In genomic region chr9:103996496-103996895, GRCm38 (mm10) we compare ENCODE assay signal across 10 mouse cellular contexts. TPM values are rescaled to one million over a fixed set of nuclear protein-coding genes. Genes with fewer than 3 reads are reported as not detected.
DNase-seq lines count a peak whose midpoint lies in the region; ATAC-seq and TF ChIP-seq lines count a peak whose summit lies in the region.
"Had no signal": no experiment of that assay in that cellular context is flagged by ENCODE, and none has a peak within 500 bp of the region (broad histone marks: within the 10 kb centered on the region; RNA-seq: fewer than 3 reads in every experiment).

No protein-coding gene starts in this region.

- H3K4me2 ChIP-seq in hindbrain, postnatal 0 days (ENCODE audit: low read depth, low read length) = no peak overlapping the region
- no peak overlapping the region for H3K4me2 ChIP-seq in hindbrain, embryonic 16.5 days (ENCODE audit: low read length)

- 4% methylated on average over 2 of the region's 2 CpGs for WGBS in hindbrain, postnatal 0 days
- WGBS in hindbrain, embryonic 16.5 days = 7% methylated on average over 2 of the region's 2 CpGs
- 17% methylated on average over 2 of the region's 2 CpGs for WGBS in hindbrain, embryonic 10.5 days

- no peaks in the 10 kb centered on the region for H3K9me3 ChIP-seq in hindbrain, postnatal 0 days (ENCODE audit: low read length)
- no peaks in the 10 kb centered on the region for H3K9me3 ChIP-seq in hindbrain, embryonic 16.5 days (ENCODE audit: control insufficient read depth, low read length)
- H3K9me3 ChIP-seq in hindbrain, embryonic 10.5 days = no peaks in the 10 kb centered on the region

- no peak for ATAC-seq in hindbrain, postnatal 0 days
- ATAC-seq in hindbrain, embryonic 16.5 days = no peak

- TF ChIP-seq CTCF in hindbrain, postnatal 0 days (IDR thresholded peaks at IDR 0.05; ENCODE audit: low read depth) = peak; percentile 70

- no peaks in the 10 kb centered on the region for H3K4me1 ChIP-seq in hindbrain, postnatal 0 days (ENCODE audit: insufficient read depth, low read length)
- no peaks in the 10 kb centered on the region for H3K4me1 ChIP-seq in hindbrain, embryonic 16.5 days (ENCODE audit: control insufficient read depth, insufficient read depth, low read depth, low read length)
- H3K4me1 ChIP-seq in hindbrain, embryonic 10.5 days (replicated peaks) = peaks cover 12% of the 10 kb centered on the region

- no peak overlapping the region for H3K27ac ChIP-seq in hindbrain, postnatal 0 days
- H3K27ac ChIP-seq in hindbrain, embryonic 16.5 days (ENCODE audit: low read depth, low read length) = no peak overlapping the region
- H3K27ac ChIP-seq in hindbrain, embryonic 10.5 days = no peak overlapping the region

- H3K4me3 ChIP-seq in hindbrain, postnatal 0 days (ENCODE audit: low read length) = no peak overlapping the region
- H3K4me3 ChIP-seq in hindbrain, embryonic 16.5 days (ENCODE audit: low read length) = no peak overlapping the region
- no peak overlapping the region for H3K4me3 ChIP-seq in hindbrain, embryonic 10.5 days
- H3K4me3 ChIP-seq: erythroblast, embryonic 14.5 days had no signal

- H3K36me3 ChIP-seq in hindbrain, postnatal 0 days (ENCODE audit: insufficient read depth, low read length) = no peaks in the 10 kb centered on the region
- no peaks in the 10 kb centered on the region for H3K36me3 ChIP-seq in hindbrain, embryonic 16.5 days (ENCODE audit: control insufficient read depth, insufficient read depth, low read length)
- no peaks in the 10 kb centered on the region for H3K36me3 ChIP-seq in hindbrain, embryonic 10.5 days

- peak; percentile 86 for DNase-seq in hindbrain, postnatal 0 days (ENCODE audit: low spot score)
- DNase-seq in right cerebral cortex, postnatal 14 days = peak; percentile 39
- no peak for DNase-seq in right cerebral cortex, postnatal 36 days (ENCODE audit: low spot score in 2 of 2)
- peak; percentile 47 for DNase-seq in T-cell, adult 2 months (ENCODE audit: low spot score)
- peak; percentile 89 for DNase-seq in embryo, embryonic 10.5 days (ENCODE audit: low spot score)
- DNase-seq in mesoderm, embryonic 11.5 days (ENCODE audit: low read depth, low spot score) = peak; percentile 72
- no peak for DNase-seq in hindbrain, embryonic 10.5 days (ENCODE audit: low spot score)

- H3K9ac ChIP-seq in hindbrain, postnatal 0 days (replicated peaks; ENCODE audit: low read length) = no peak overlapping the region
- no peak overlapping the region for H3K9ac ChIP-seq in hindbrain, embryonic 16.5 days (ENCODE audit: low read depth, low read length)

- H3K27me3 ChIP-seq in hindbrain, postnatal 0 days (ENCODE audit: insufficient read depth, low read length) = no peaks in the 10 kb centered on the region
- H3K27me3 ChIP-seq in hindbrain, embryonic 16.5 days (replicated peaks; ENCODE audit: control insufficient read depth, insufficient read depth, low read length) = peaks cover 2% of the 10 kb centered on the region; the same call in 1 of the 2 replicates
- 0 out of 2 replicates have a peak, but pooled peaks cover 13% of the 10 kb centered on the region for H3K27me3 ChIP-seq in hindbrain, embryonic 10.5 days (ENCODE audit: insufficient read depth, poor library complexity, severe bottlenecking)

RNA-seq across cellular contexts. Expression of gene Nphp3, which starts 5.8 kb away (rescaled TPM):
- 4.1 and 9.4 TPM in 2 replicates for total RNA-seq in hindbrain, postnatal 0 days (2014; rRNA removed)
- polyA plus RNA-seq in hindbrain, postnatal 0 days (2015; fragmentation: Nextera tagmentation; extraction: Ambion mirVana) = 3.9 and 4.2 TPM in 2 replicates
- polyA plus RNA-seq in hindbrain, embryonic 16.5 days (2015; fragmentation: Nextera tagmentation; extraction: Ambion mirVana) = 4.4 and 5.6 TPM in 2 replicates
- polyA plus RNA-seq in hindbrain, embryonic 10.5 days (2016; fragmentation: Nextera tagmentation; extraction: Ambion mirVana) = 4.1 TPM in 2 replicates
- polyA plus RNA-seq: erythroblast, embryonic 14.5 days had no signal

RNA-seq across cellular contexts. Expression of gene Gm28305, which starts 44.0 kb away (rescaled TPM):
- not detected in 2 replicates for total RNA-seq in hindbrain, postnatal 0 days (2014; rRNA removed)
- not detected in 2 replicates for polyA plus RNA-seq in hindbrain, postnatal 0 days (2015; fragmentation: Nextera tagmentation; extraction: Ambion mirVana)
- not detected in 2 replicates for polyA plus RNA-seq in hindbrain, embryonic 16.5 days (2015; fragmentation: Nextera tagmentation; extraction: Ambion mirVana)
- polyA plus RNA-seq in hindbrain, embryonic 10.5 days (2016; fragmentation: Nextera tagmentation; extraction: Ambion mirVana) = not detected in 2 replicates
- polyA plus RNA-seq: erythroblast, embryonic 14.5 days; lung, embryonic 16.5 days had no signal

Comparison
In these comparisons a context has a peak if more than half of its experiments do, and no peak if none do; other contexts are left out.
1. DNase-seq: peak in hindbrain, postnatal 0 days (single experiment), right cerebral cortex, postnatal 14 days (single experiment), T-cell, adult 2 months (single experiment), embryo, embryonic 10.5 days (single experiment) and mesoderm, embryonic 11.5 days (single experiment); none in right cerebral cortex, postnatal 36 days (0 of 2) and hindbrain, embryonic 10.5 days (single experiment).